Mouse (Mus musculus): ENCODE data around the gene Tbxa2r. TPM values are rescaled to one million over a fixed set of nuclear protein-coding genes. Genes with fewer than 3 reads are reported as not detected.

Tbxa2r gene
- polyA plus RNA-seq, 1 experiment, result 68.1 TPM

- TF ChIP-seq CTCF (IDR thresholded peaks at IDR 0.05; ENCODE audit: extremely low read depth, insufficient read depth, insufficient read length, insufficient replicate concordance), result no peak
- H3K4me3 ChIP-seq (ENCODE audit: extremely low read depth, insufficient read depth, insufficient read length), result peak overlapping the region; percentile 37; the same call in 1 of the 2 replicates
- peaks cover 31% of the 10 kb centered on the region for H3K4me1 ChIP-seq (ENCODE audit: control insufficient read depth, insufficient read depth, insufficient read length)
- peak in 1 of 2 experiments; percentile 66 for DNase-seq (ENCODE audit: low read depth in 1 of 2, low spot score in 2 of 2)
- H3K27ac ChIP-seq (ENCODE audit: insufficient read depth, low read length), result no peak overlapping the region
- 17% methylated on average over 55 of the region's 55 CpGs for WGBS
- peaks cover 4% of the 10 kb centered on the region for H3K27me3 ChIP-seq (ENCODE audit: control insufficient read depth, insufficient read depth, low read length)
- no peaks in the 10 kb centered on the region; the same call in 1 of the 2 replicates for H3K36me3 ChIP-seq (ENCODE audit: control insufficient read depth, insufficient read depth, low read length)
These were observed 18.0 kb downstream of the Tbxa2r start for GRCm38 (mm10) chr10:81346453-81347067.

DNA sequence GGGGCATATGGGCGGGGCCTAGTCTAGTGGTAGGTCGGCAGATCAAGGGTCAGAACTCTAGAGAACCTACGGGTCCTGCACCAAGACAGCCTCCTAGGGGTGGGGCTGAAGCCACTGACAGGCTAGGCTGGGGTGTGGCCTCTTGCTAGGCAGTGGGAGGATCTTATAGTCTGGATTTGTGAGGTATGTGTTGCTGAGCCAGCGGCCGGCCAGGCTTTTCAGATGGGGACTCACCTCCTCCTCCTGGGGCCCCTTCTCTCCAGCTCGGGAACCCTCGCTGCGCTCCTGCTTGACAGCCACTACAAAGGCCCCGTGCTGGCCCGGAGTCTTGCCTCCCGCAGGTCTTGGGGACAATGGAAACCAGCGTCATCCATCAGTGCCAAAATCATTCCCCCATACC is 20.6 kb downstream of the Tbxa2r start:
- no peak overlapping the region for H3K27ac ChIP-seq (ENCODE audit: insufficient read depth, low read length)
- DNase-seq (ENCODE audit: low read depth in 1 of 2, low spot score in 2 of 2), result no peak
- H3K4me3 ChIP-seq (ENCODE audit: extremely low read depth, insufficient read depth, insufficient read length), result no peak overlapping the region
- no peaks in the 10 kb centered on the region for H3K27me3 ChIP-seq (ENCODE audit: control insufficient read depth, insufficient read depth, low read length)
- 21% methylated on average over 12 of the region's 12 CpGs for WGBS
- no peak for TF ChIP-seq POLR2A (IDR thresholded peaks at IDR 0.05; ENCODE audit: low read depth, low read length)
- no peak for TF ChIP-seq CTCF (IDR thresholded peaks at IDR 0.05; ENCODE audit: extremely low read depth, insufficient read depth, insufficient read length, insufficient replicate concordance)
- H3K4me1 ChIP-seq (ENCODE audit: control insufficient read depth, insufficient read depth, insufficient read length), result peaks cover 26% of the 10 kb centered on the region
- no peaks in the 10 kb centered on the region; the same call in 1 of the 2 replicates for H3K36me3 ChIP-seq (ENCODE audit: control insufficient read depth, insufficient read depth, low read length)

- Histone ChIP-seq H3K4me3 (ENCODE audit: extremely low read depth, insufficient read depth, insufficient read length) (peak overlapping the region; percentile 87), H3K27me3 (ENCODE audit: control insufficient read depth, insufficient read depth, low read length) (no peaks in the 10 kb centered on the region), H3K4me1 (ENCODE audit: control insufficient read depth, insufficient read depth, insufficient read length) (peaks cover 18% of the 10 kb centered on the region), H3K27ac (ENCODE audit: insufficient read depth, low read length) (peak overlapping the region; percentile 30; the same call in 1 of the 2 replicates), H3K36me3 (ENCODE audit: control insufficient read depth, insufficient read depth, low read length) (no peaks in the 10 kb centered on the region; the same call in 1 of the 2 replicates)
- 2% methylated on average over 29 of the region's 29 CpGs for WGBS
- TF ChIP-seq POLR2A (IDR thresholded peaks at IDR 0.05; ENCODE audit: low read depth, low read length), result no peak
- TF ChIP-seq CTCF (IDR thresholded peaks at IDR 0.05; ENCODE audit: extremely low read depth, insufficient read depth, insufficient read length, insufficient replicate concordance), result no peak
- no peak for DNase-seq (ENCODE audit: low read depth in 1 of 2, low spot score in 2 of 2)
These were observed 21.4 kb downstream of the Tbxa2r start for GRCm38 (mm10) chr10:81349961-81350350.

- peaks cover 16% of the 10 kb centered on the region for H3K4me1 ChIP-seq (ENCODE audit: control insufficient read depth, insufficient read depth, insufficient read length)
- WGBS, result 1% methylated on average over 54 of the region's 54 CpGs
These were observed 22.0 kb downstream of the Tbxa2r start, which contains the start of gene Hmg20b for GRCm38 (mm10) chr10:81350351-81351063. Hmg20b (minus strand) TSS chr10:81350480.

DNA sequence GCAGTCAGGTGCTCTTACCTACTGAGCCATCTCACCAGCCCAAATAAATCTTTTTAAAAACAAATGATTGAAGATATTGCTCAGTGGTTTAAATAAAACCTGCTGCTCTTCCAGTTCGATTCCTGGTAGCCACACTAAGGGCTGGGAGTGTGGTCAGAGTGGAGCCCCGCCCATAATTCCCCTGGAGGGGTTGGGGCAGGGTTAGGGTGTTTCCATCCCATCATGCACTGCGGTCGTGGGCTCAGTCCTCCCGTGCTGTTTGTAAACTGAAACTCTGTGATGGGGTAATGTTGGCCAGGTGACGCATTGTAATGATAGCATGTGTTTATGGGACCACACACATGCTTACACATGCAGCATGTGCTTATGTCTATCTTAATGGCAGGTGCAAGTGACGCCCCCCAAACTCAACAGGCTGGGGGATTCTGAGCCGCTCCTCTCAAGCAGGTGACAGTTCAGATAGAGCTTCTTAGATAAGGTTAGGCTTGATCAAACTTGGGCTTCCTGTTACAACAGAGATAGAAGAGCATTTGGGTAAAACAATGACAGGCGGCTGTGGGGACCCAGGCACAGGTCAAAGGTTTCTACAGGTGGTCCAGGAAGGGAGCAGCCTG is 23.3 kb downstream of the Tbxa2r start:
- Histone ChIP-seq H3K4me1 (ENCODE audit: control insufficient read depth, insufficient read depth, insufficient read length) (peaks cover 16% of the 10 kb centered on the region), H3K4me3 (ENCODE audit: extremely low read depth, insufficient read depth, insufficient read length) (no peak overlapping the region), H3K27ac (ENCODE audit: insufficient read depth, low read length) (peak overlapping the region; percentile 51), H3K36me3 (ENCODE audit: control insufficient read depth, insufficient read depth, low read length) (no peaks in the 10 kb centered on the region; the same call in 1 of the 2 replicates), H3K27me3 (ENCODE audit: control insufficient read depth, insufficient read depth, low read length) (no peaks in the 10 kb centered on the region)
- TF ChIP-seq CTCF (IDR thresholded peaks at IDR 0.05; ENCODE audit: extremely low read depth, insufficient read depth, insufficient read length, insufficient replicate concordance), result no peak
- TF ChIP-seq POLR2A (IDR thresholded peaks at IDR 0.05; ENCODE audit: low read depth, low read length), result no peak
- 32% methylated on average over 9 of the region's 9 CpGs for WGBS
- peak in 1 of 2 experiments; percentile 36 for DNase-seq (ENCODE audit: low read depth in 1 of 2, low spot score in 2 of 2)

More at GRCm38 (mm10) chr10:81350351-81351063, 22.0 kb downstream of the Tbxa2r start, which contains the start of gene Hmg20b:
- peak within 1 kb of the TSS; percentile 87 for H3K4me3 ChIP-seq (ENCODE audit: extremely low read depth, insufficient read depth, insufficient read length)
- peak; percentile 96 to 99 for DNase-seq (ENCODE audit: low read depth in 1 of 2, low spot score in 2 of 2)
- H3K27me3 ChIP-seq (ENCODE audit: control insufficient read depth, insufficient read depth, low read length), result no peaks in the 10 kb centered on the region
- no peak for TF ChIP-seq POLR2A (IDR thresholded peaks at IDR 0.05; ENCODE audit: low read depth, low read length)
- peak; percentile 70; the same call in 1 of the 2 replicates for TF ChIP-seq CTCF (IDR thresholded peaks at IDR 0.05; ENCODE audit: extremely low read depth, insufficient read depth, insufficient read length, insufficient replicate concordance)
- peak within 1 kb of the TSS; percentile 73 for H3K27ac ChIP-seq (ENCODE audit: insufficient read depth, low read length)
- no peaks in the 10 kb centered on the region; the same call in 1 of the 2 replicates for H3K36me3 ChIP-seq (ENCODE audit: control insufficient read depth, insufficient read depth, low read length)

DNA sequence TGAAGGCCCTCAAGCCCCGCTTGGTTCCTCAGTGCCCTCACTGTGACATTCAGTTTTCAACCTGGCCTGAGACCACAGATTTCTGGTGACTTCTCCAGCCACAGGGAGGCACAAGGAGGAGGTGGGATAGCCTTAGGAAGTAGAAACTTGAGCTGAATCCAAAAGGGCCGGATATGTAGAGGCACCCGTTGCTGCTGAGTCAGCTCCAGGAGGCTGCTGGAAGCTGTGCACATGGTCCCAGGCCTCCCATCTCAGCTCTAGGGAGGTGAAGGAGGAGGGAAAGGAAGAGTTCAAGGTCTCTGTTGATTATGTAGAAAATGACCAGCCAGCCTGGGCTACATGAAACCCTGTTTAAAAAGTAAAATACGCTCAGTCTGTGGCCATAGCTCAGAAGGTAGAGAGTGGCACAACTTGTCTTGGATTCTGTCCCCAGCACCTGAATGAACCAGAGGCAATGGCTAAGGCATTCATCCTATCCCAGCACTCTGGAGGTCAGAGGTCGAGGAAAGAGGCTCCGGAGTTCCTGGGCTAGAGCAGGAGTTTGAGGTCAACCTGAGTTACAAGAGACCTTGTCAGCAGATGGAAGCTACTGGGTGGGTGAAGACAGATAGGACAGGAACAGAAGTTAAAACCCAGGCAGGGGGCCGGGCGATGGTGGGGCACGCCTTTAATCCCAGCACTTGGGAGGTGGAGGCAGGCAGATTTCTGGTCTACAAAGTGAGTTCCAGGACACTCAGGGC is 26.4 kb downstream of the Tbxa2r start:
- Histone ChIP-seq H3K36me3 (ENCODE audit: control insufficient read depth, insufficient read depth, low read length) (no peaks in the 10 kb centered on the region), H3K27ac (ENCODE audit: insufficient read depth, low read length) (no peak overlapping the region), H3K4me3 (ENCODE audit: extremely low read depth, insufficient read depth, insufficient read length) (no peak overlapping the region), H3K4me1 (ENCODE audit: control insufficient read depth, insufficient read depth, insufficient read length) (peaks cover 20% of the 10 kb centered on the region; the same call in 1 of the 2 replicates), H3K27me3 (ENCODE audit: control insufficient read depth, insufficient read depth, low read length) (no peaks in the 10 kb centered on the region)
- TF ChIP-seq POLR2A (IDR thresholded peaks at IDR 0.05; ENCODE audit: low read depth, low read length), result no peak
- no peak for TF ChIP-seq CTCF (IDR thresholded peaks at IDR 0.05; ENCODE audit: extremely low read depth, insufficient read depth, insufficient read length, insufficient replicate concordance)
- no peak for DNase-seq (ENCODE audit: low read depth in 1 of 2, low spot score in 2 of 2)
- WGBS, result 82% methylated on average over 9 of the region's 9 CpGs

Data from spleen, adult 2 months (tissue).